Mouse (Mus musculus) megakaryocyte, embryonic 14.5 days (primary cell): ENCODE data around the gene Cntd1. TPM values are rescaled to one million over a fixed set of nuclear protein-coding genes. Genes with fewer than 3 reads are reported as not detected.

Source experiments
- H3K27me3 ChIP-seq: replicated peaks from 2 replicates; pipeline ENCODE3; 2012; ENCODE audit warnings: inconsistent platforms
- H3K36me3 ChIP-seq: replicated peaks from 2 replicates; pipeline ENCODE3; 2012; ENCODE audit warnings: low read length, inconsistent platforms, mixed read lengths
- H3K4me1 ChIP-seq: 2 replicates; pipeline ENCODE4 v1.6.1; 2012; ENCODE audit warnings: inconsistent platforms
- H3K4me3 ChIP-seq: replicated peaks from 2 replicates; pipeline ENCODE3; 2012; ENCODE audit warnings: moderate library complexity, mild to moderate bottlenecking, inconsistent platforms
- H3K9me3 ChIP-seq: 2 replicates; pipeline ENCODE4 v1.6.1; 2012; ENCODE audit warnings: inconsistent platforms
- FLI1 ChIP-seq: IDR thresholded peaks from 2 replicates; pipeline ENCODE4 v1.6.1; 2012; ENCODE audit warnings: low read length, inconsistent platforms, mixed read lengths
- GATA1 ChIP-seq: IDR thresholded peaks from 3 replicates; pipeline ENCODE4 v1.6.1; 2012; ENCODE audit warnings: mixed read lengths, low read length, inconsistent platforms, borderline replicate concordance
- polyA plus RNA-seq: library from polyadenylated mRNA; stranded (reverse); fragments of >175 nt; gene quantifications from 2 replicates; pipeline ENCODE4 v1.2.3, GENCODE M21; 2012; ENCODE audit warnings: low replicate concordance; ENCODE audit not compliant: insufficient read depth

Gene Cntd1
- polyA plus RNA-seq, 1 experiment: not detected

GRCm38 (mm10) chr11:101252941-101253340 is 25.9 kb upstream of the Cntd1 start:
- no peaks in the 10 kb centered on the region for H3K9me3 ChIP-seq
- H3K4me1 ChIP-seq: peaks cover 42% of the 10 kb centered on the region
- H3K27me3 ChIP-seq: peaks cover 4% of the 10 kb centered on the region
- no peak for TF ChIP-seq GATA1
- no peak for TF ChIP-seq FLI1
- H3K4me3 ChIP-seq: peak overlapping the region; percentile 99
- H3K36me3 ChIP-seq: peaks cover 23% of the 10 kb centered on the region

- no peak for TF ChIP-seq FLI1
- no peak for TF ChIP-seq GATA1
- peaks cover 32% of the 10 kb centered on the region for H3K36me3 ChIP-seq
- H3K27me3 ChIP-seq: no peaks in the 10 kb centered on the region
- no peaks in the 10 kb centered on the region for H3K9me3 ChIP-seq
- H3K4me3 ChIP-seq: peak within 1 kb of the TSS; percentile 99
- H3K4me1 ChIP-seq: peaks cover 45% of the 10 kb centered on the region
Measured at GRCm38 (mm10) chr11:101253613-101254389, 25.0 kb upstream of the Cntd1 start, which contains the start of gene Vps25. Gene Vps25 (plus strand): TSS chr11:101253707.

- peaks cover 68% of the 10 kb centered on the region for H3K4me1 ChIP-seq
- peak overlapping the region; percentile 80 for H3K4me3 ChIP-seq
- H3K36me3 ChIP-seq: peaks cover 41% of the 10 kb centered on the region
- no peaks in the 10 kb centered on the region for H3K9me3 ChIP-seq
- TF ChIP-seq GATA1 (no peak), FLI1 (no peak)
- H3K27me3 ChIP-seq: peaks cover 7% of the 10 kb centered on the region
Measured at GRCm38 (mm10) chr11:101255826-101256775, 22.7 kb upstream of the Cntd1 start.

GRCm38 (mm10) chr11:101259261-101259712 is 19.5 kb upstream of the Cntd1 start:
- H3K9me3 ChIP-seq: no peaks in the 10 kb centered on the region
- peak overlapping the region; percentile 94 for H3K4me3 ChIP-seq
- peaks cover 38% of the 10 kb centered on the region for H3K27me3 ChIP-seq
- no peak for TF ChIP-seq FLI1
- no peak for TF ChIP-seq GATA1
- peaks cover 44% of the 10 kb centered on the region for H3K36me3 ChIP-seq
- H3K4me1 ChIP-seq: peaks cover 86% of the 10 kb centered on the region

- H3K27me3 ChIP-seq: peaks cover 45% of the 10 kb centered on the region
- TF ChIP-seq GATA1: no peak
- TF ChIP-seq FLI1: no peak
- H3K4me3 ChIP-seq: peak within 1 kb of the TSS; percentile 94
- peaks cover 48% of the 10 kb centered on the region for H3K36me3 ChIP-seq
- 0 out of 2 replicates have a peak, but pooled peaks cover 3% of the 10 kb centered on the region for H3K9me3 ChIP-seq
- H3K4me1 ChIP-seq: peaks cover 85% of the 10 kb centered on the region
Measured at GRCm38 (mm10) chr11:101259948-101260825, 18.6 kb upstream of the Cntd1 start, which contains the start of gene Wnk4. Gene Wnk4 (plus strand): TSS chr11:101260567.

- H3K27me3 ChIP-seq: peaks cover 52% of the 10 kb centered on the region
- H3K4me1 ChIP-seq: peaks cover 80% of the 10 kb centered on the region
- H3K4me3 ChIP-seq: peak overlapping the region; percentile 94
- 0 out of 2 replicates have a peak, but pooled peaks cover 3% of the 10 kb centered on the region for H3K9me3 ChIP-seq
- no peak for TF ChIP-seq GATA1
- no peak for TF ChIP-seq FLI1
- peaks cover 44% of the 10 kb centered on the region for H3K36me3 ChIP-seq
Measured at GRCm38 (mm10) chr11:101260826-101261380, 17.9 kb upstream of the Cntd1 start.

GRCm38 (mm10) chr11:101262272-101262967 is 16.4 kb upstream of the Cntd1 start:
- Histone ChIP-seq H3K4me3 (peak overlapping the region; percentile 84), H3K4me1 (peaks cover 69% of the 10 kb centered on the region), H3K9me3 (peaks cover 7% of the 10 kb centered on the region; the same call in 1 of the 2 replicates), H3K36me3 (peaks cover 30% of the 10 kb centered on the region), H3K27me3 (peaks cover 63% of the 10 kb centered on the region)
- no peak for TF ChIP-seq GATA1
- TF ChIP-seq FLI1: no peak

GRCm38 (mm10) chr11:101263138-101263988 is 15.4 kb upstream of the Cntd1 start:
- Histone ChIP-seq H3K36me3 (peaks cover 20% of the 10 kb centered on the region), H3K4me1 (peaks cover 64% of the 10 kb centered on the region), H3K27me3 (peaks cover 68% of the 10 kb centered on the region), H3K4me3 (no peak overlapping the region), H3K9me3 (peaks cover 13% of the 10 kb centered on the region)
- TF ChIP-seq GATA1: no peak
